Mouse (Mus musculus): ENCODE data around the gene Fbxo22.
"Not testable (repeated sequence)": the region's sequence is repeated elsewhere in the genome, so short reads cannot be mapped to it uniquely, and the experiment has no call there.

Fbxo22 gene

GRCm38 (mm10) chr9:55236235-55237165 is 27.8 kb downstream of the Fbxo22 start:
- no peak for DNase-seq (ENCODE audit: low spot score)

- DNase-seq (ENCODE audit: low spot score) = no peak
These were observed 32.1 kb downstream of the Fbxo22 start for GRCm38 (mm10) chr9:55240852-55241251.

- DNase-seq (ENCODE audit: low spot score) = peak; percentile 29
These were observed 33.3 kb downstream of the Fbxo22 start for GRCm38 (mm10) chr9:55241863-55242685.

- no peak for DNase-seq (ENCODE audit: low spot score)
These were observed 34.6 kb downstream of the Fbxo22 start for GRCm38 (mm10) chr9:55243280-55243679.

- DNase-seq (ENCODE audit: low spot score) = no peak
These were observed 35.4 kb downstream of the Fbxo22 start for GRCm38 (mm10) chr9:55244079-55244478.

GRCm38 (mm10) chr9:55245057-55245750 is 36.5 kb downstream of the Fbxo22 start:
- DNase-seq (ENCODE audit: low spot score) = not testable (repeated sequence)

GRCm38 (mm10) chr9:55246440-55246839 is 37.7 kb downstream of the Fbxo22 start:
- DNase-seq (ENCODE audit: low spot score) = no peak

GRCm38 (mm10) chr9:55246918-55247317 is 38.2 kb downstream of the Fbxo22 start:
- DNase-seq (ENCODE audit: low spot score) = no peak

- no peak for DNase-seq (ENCODE audit: low spot score)
These were observed 39.7 kb downstream of the Fbxo22 start for GRCm38 (mm10) chr9:55248465-55248864.

GRCm38 (mm10) chr9:55250595-55251247 is 42.0 kb downstream of the Fbxo22 start:
- DNase-seq (ENCODE audit: low spot score) = no peak

GRCm38 (mm10) chr9:55252097-55252496 is 43.4 kb downstream of the Fbxo22 start:
- not testable (repeated sequence) for DNase-seq (ENCODE audit: low spot score)

GRCm38 (mm10) chr9:55253849-55254248 is 45.1 kb downstream of the Fbxo22 start:
- no peak for DNase-seq (ENCODE audit: low spot score)

- no peak for DNase-seq (ENCODE audit: low spot score)
These were observed 46.3 kb downstream of the Fbxo22 start for GRCm38 (mm10) chr9:55255056-55255455.

GRCm38 (mm10) chr9:55255604-55256003 is 46.9 kb downstream of the Fbxo22 start:
- DNase-seq (ENCODE audit: low spot score) = no peak

GRCm38 (mm10) chr9:55257105-55257504 is 48.4 kb downstream of the Fbxo22 start:
- no peak for DNase-seq (ENCODE audit: low spot score)

GRCm38 (mm10) chr9:55259741-55260140 is 51.0 kb downstream of the Fbxo22 start:
- no peak for DNase-seq (ENCODE audit: low spot score)

GRCm38 (mm10) chr9:55264356-55265302 is 55.9 kb downstream of the Fbxo22 start:
- DNase-seq (ENCODE audit: low spot score) = no peak

- DNase-seq (ENCODE audit: low spot score) = no peak
These were observed 63.3 kb downstream of the Fbxo22 start for GRCm38 (mm10) chr9:55271960-55272560.

- no peak for DNase-seq (ENCODE audit: low spot score)
These were observed 65.2 kb downstream of the Fbxo22 start for GRCm38 (mm10) chr9:55273906-55274305.
